Mouse (Mus musculus): Measurements from ENCODE around the gene Ccdc78. TPM values are rescaled to one million over a fixed set of nuclear protein-coding genes. Genes with fewer than 3 reads are reported as not detected.

The Ccdc78 gene
- total and polyA plus RNA-seq, 2 experiments: 0.06 TPM; not detected in 1

DNA sequence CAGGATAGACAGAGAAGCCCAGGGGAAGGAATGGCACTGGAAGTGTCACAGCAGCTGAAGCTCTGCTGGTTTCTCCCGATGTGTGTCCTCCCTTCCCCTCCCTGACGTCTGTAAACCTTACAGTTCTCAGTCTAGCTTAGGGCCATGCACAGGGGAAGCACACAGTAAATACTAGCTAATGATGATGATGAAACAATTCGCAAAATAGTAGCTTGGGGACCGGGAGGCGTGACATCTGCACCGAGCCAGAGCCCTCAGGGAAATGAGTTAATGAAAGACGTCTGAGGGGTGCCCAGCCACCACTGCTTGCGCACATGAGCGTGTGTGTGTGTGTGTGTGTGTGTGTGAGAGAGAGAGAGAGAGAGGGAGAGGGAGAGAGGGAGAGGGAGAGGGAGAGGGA, 17.0 kb upstream of the Ccdc78 start:
- Histone ChIP-seq H3K27ac (replicated peaks; ENCODE audit: insufficient read depth, low read depth, low read length) (no peak overlapping the region), H3K79me2 (ENCODE audit: control insufficient read depth, insufficient read depth, low read length) (0 out of 2 replicates have a peak, but pooled peaks cover 3% of the 10 kb centered on the region), H3K4me3 (ENCODE audit: insufficient read depth, low read depth, low read length) (no peak overlapping the region), H3K9ac (ENCODE audit: low read depth, low read length) (no peak overlapping the region), H3K4me1 (ENCODE audit: control insufficient read depth, insufficient read depth, low read length) (peaks cover 2% of the 10 kb centered on the region; the same call in 1 of the 2 replicates), H3K36me3 (ENCODE audit: control insufficient read depth, insufficient read depth, low read length) (no peaks in the 10 kb centered on the region), H3K27me3 (ENCODE audit: control insufficient read depth, insufficient read depth, low read length) (no peaks in the 10 kb centered on the region)
- TF ChIP-seq CTCF (IDR thresholded peaks at IDR 0.05; ENCODE audit: low read depth, low read length) (no peak), POLR2A (IDR thresholded peaks at IDR 0.05; ENCODE audit: extremely low read depth, insufficient read depth, low read length) (no peak)
- DNase-seq (ENCODE audit: extremely low read depth, low read depth, low spot score): no peak
- 63% methylated on average over 9 of the region's 9 CpGs for WGBS

GRCm38 (mm10) chr17:25773549-25774120, 12.7 kb upstream of the Ccdc78 start, which contains the start of gene Narfl:
TSS of gene Narfl (plus strand) at chr17:25773776.
- Histone ChIP-seq H3K4me1 (ENCODE audit: control insufficient read depth, insufficient read depth, low read length) (peaks cover 4% of the 10 kb centered on the region; the same call in 1 of the 2 replicates), H3K79me2 (ENCODE audit: control insufficient read depth, insufficient read depth, low read length) (0 out of 2 replicates have a peak, but pooled peaks cover 6% of the 10 kb centered on the region), H3K27ac (replicated peaks; ENCODE audit: insufficient read depth, low read depth, low read length) (0 out of 2 replicates have a peak within 1 kb of the TSS, but pooled peaks have one; percentile 26), H3K36me3 (ENCODE audit: control insufficient read depth, insufficient read depth, low read length) (peaks cover 3% of the 10 kb centered on the region; the same call in 1 of the 2 replicates), H3K4me3 (ENCODE audit: insufficient read depth, low read depth, low read length) (peak within 1 kb of the TSS; percentile 85), H3K27me3 (ENCODE audit: control insufficient read depth, insufficient read depth, low read length) (no peaks in the 10 kb centered on the region), H3K9ac (ENCODE audit: low read depth, low read length) (peak within 1 kb of the TSS; percentile 84)
- TF ChIP-seq CTCF (IDR thresholded peaks at IDR 0.05; ENCODE audit: low read depth, low read length) (peak; percentile 95), POLR2A (IDR thresholded peaks at IDR 0.05; ENCODE audit: extremely low read depth, insufficient read depth, low read length) (peak; percentile 72)
- DNase-seq (ENCODE audit: extremely low read depth, low read depth, low spot score): peak; percentile 93
- WGBS: under 1% methylated on average over 37 of the region's 37 CpGs

DNA sequence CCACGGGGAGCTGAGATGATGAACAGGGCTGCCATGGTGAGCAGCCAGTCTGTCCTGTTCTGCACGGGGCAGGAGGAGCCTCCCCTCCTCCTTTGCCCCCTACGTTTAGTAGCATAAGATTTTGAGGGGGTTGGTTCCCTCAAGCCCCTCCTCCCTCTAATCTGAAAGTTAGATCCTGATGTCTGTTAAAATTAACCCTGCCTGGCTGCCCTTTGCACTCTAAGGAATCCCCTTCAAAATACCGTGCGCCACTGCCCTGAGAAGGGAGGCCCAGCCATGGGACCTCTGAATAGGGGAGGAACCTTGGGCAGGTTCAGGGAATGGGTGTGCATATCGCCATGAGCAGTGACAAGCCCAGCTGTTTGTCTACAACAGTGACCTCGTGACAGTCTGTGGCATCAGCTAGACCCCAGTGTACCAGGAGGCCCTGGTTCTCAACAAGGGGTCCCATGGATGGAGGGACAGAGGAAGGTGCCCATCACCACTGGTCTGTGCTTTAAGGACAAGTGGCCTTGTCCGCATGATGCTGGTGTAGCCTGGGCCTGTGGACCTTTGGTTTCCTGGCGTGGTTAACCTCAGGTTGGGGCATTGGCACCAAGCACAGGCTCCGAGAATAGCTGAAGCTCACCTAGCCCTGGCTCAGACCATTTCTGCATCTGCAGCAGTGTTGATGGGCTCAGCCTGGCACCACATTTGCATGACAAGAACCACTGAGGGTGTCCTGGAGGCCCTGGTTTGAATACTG, 10.9 kb upstream of the Ccdc78 start:
- Histone ChIP-seq H3K79me2 (ENCODE audit: control insufficient read depth, insufficient read depth, low read length) (0 out of 2 replicates have a peak, but pooled peaks cover 6% of the 10 kb centered on the region), H3K4me1 (ENCODE audit: control insufficient read depth, insufficient read depth, low read length) (peaks cover 4% of the 10 kb centered on the region; the same call in 1 of the 2 replicates), H3K27me3 (ENCODE audit: control insufficient read depth, insufficient read depth, low read length) (no peaks in the 10 kb centered on the region), H3K36me3 (ENCODE audit: control insufficient read depth, insufficient read depth, low read length) (peaks cover 5% of the 10 kb centered on the region; the same call in 1 of the 2 replicates), H3K27ac (replicated peaks; ENCODE audit: insufficient read depth, low read depth, low read length) (no peak overlapping the region), H3K4me3 (ENCODE audit: insufficient read depth, low read depth, low read length) (no peak overlapping the region), H3K9ac (ENCODE audit: low read depth, low read length) (no peak overlapping the region)
- WGBS: 82% methylated on average over 10 of the region's 10 CpGs
- TF ChIP-seq POLR2A (IDR thresholded peaks at IDR 0.05; ENCODE audit: extremely low read depth, insufficient read depth, low read length) (no peak), CTCF (IDR thresholded peaks at IDR 0.05; ENCODE audit: low read depth, low read length) (no peak)
- DNase-seq (ENCODE audit: extremely low read depth, low read depth, low spot score): no peak

- DNase-seq (ENCODE audit: extremely low read depth, low read depth, low spot score): no peak
- Histone ChIP-seq H3K4me1 (ENCODE audit: control insufficient read depth, insufficient read depth, low read length) (peaks cover 4% of the 10 kb centered on the region; the same call in 1 of the 2 replicates), H3K27me3 (ENCODE audit: control insufficient read depth, insufficient read depth, low read length) (no peaks in the 10 kb centered on the region), H3K9ac (ENCODE audit: low read depth, low read length) (no peak overlapping the region), H3K27ac (replicated peaks; ENCODE audit: insufficient read depth, low read depth, low read length) (no peak overlapping the region), H3K4me3 (ENCODE audit: insufficient read depth, low read depth, low read length) (no peak overlapping the region), H3K79me2 (ENCODE audit: control insufficient read depth, insufficient read depth, low read length) (0 out of 2 replicates have a peak, but pooled peaks cover 6% of the 10 kb centered on the region), H3K36me3 (ENCODE audit: control insufficient read depth, insufficient read depth, low read length) (peaks cover 5% of the 10 kb centered on the region; the same call in 1 of the 2 replicates)
- WGBS: 95% methylated on average over 5 of the region's 5 CpGs
- TF ChIP-seq CTCF (IDR thresholded peaks at IDR 0.05; ENCODE audit: low read depth, low read length) (no peak), POLR2A (IDR thresholded peaks at IDR 0.05; ENCODE audit: extremely low read depth, insufficient read depth, low read length) (no peak)
Measured at GRCm38 (mm10) chr17:25777948-25778347, 8.4 kb upstream of the Ccdc78 start.

DNA sequence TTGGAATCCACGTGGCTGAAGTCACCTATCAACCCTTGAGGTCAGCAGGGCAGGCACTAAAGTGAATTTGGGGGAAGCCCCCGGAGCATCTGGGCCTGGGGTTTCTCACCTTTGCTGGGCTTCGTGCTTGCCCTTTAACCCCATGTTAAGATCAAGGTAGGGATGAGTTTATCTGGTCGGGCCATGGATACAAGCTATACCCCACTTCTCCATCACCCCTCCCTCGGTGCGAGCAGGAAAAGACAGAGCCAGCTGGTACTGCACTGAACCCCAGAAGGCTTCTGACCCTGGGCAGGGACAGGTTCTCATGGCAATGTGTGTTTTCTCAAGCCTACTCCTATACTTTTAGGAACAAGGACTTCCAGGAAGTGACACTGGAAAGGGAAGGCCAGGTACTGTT, 5.0 kb upstream of the Ccdc78 start:
- TF ChIP-seq CTCF (IDR thresholded peaks at IDR 0.05; ENCODE audit: low read depth, low read length) (no peak), POLR2A (IDR thresholded peaks at IDR 0.05; ENCODE audit: extremely low read depth, insufficient read depth, low read length) (no peak)
- Histone ChIP-seq H3K27ac (replicated peaks; ENCODE audit: insufficient read depth, low read depth, low read length) (no peak overlapping the region), H3K79me2 (ENCODE audit: control insufficient read depth, insufficient read depth, low read length) (no peaks in the 10 kb centered on the region), H3K4me1 (ENCODE audit: control insufficient read depth, insufficient read depth, low read length) (peaks cover 3% of the 10 kb centered on the region; the same call in 1 of the 2 replicates), H3K36me3 (ENCODE audit: control insufficient read depth, insufficient read depth, low read length) (peaks cover 5% of the 10 kb centered on the region; the same call in 1 of the 2 replicates), H3K4me3 (ENCODE audit: insufficient read depth, low read depth, low read length) (no peak overlapping the region), H3K9ac (ENCODE audit: low read depth, low read length) (no peak overlapping the region), H3K27me3 (ENCODE audit: control insufficient read depth, insufficient read depth, low read length) (no peaks in the 10 kb centered on the region)
- DNase-seq (ENCODE audit: extremely low read depth, low read depth, low spot score): no peak
- WGBS: 77% methylated on average over 6 of the region's 6 CpGs

Data from liver, adult 2 months (tissue).